Mouse (Mus musculus): ENCODE results near the gene Fam107a. TPM values are rescaled to one million over a fixed set of nuclear protein-coding genes. Genes with fewer than 3 reads are reported as not detected.

Gene Fam107a
- polyA plus RNA-seq, 1 experiment from 2014 or later, result 0.45 TPM

- ATAC-seq (replicated peaks; ENCODE audit: extremely low read depth, insufficient read depth, low FRiP score), result no peak
- no peaks in the 10 kb centered on the region for H3K9me3 ChIP-seq (replicated peaks; ENCODE audit: control insufficient read depth, low read length)
Measured at GRCm38 (mm10) chr14:8327371-8327770, 9.5 kb upstream of the Fam107a start.

GRCm38 (mm10) chr14:8326961-8327360 lies 9.1 kb upstream of the Fam107a start:
- ATAC-seq (replicated peaks; ENCODE audit: extremely low read depth, insufficient read depth, low FRiP score), result no peak
- Histone ChIP-seq H3K4me2 (ENCODE audit: low read depth, low read length) (no peak overlapping the region), H3K4me3 (ENCODE audit: low read length) (no peak overlapping the region), H3K9me3 (replicated peaks; ENCODE audit: control insufficient read depth, low read length) (no peaks in the 10 kb centered on the region), H3K27me3 (ENCODE audit: control insufficient read depth, insufficient read depth, low read length) (no peaks in the 10 kb centered on the region; the same call in 1 of the 2 replicates), H3K36me3 (ENCODE audit: control insufficient read depth, insufficient read depth) (no peaks in the 10 kb centered on the region), H3K27ac (ENCODE audit: low read length) (no peak overlapping the region), H3K4me1 (ENCODE audit: control insufficient read depth, insufficient read depth, low read length) (peaks cover 18% of the 10 kb centered on the region), H3K9ac (ENCODE audit: low read length) (no peak overlapping the region)

More at GRCm38 (mm10) chr14:8327371-8327770, 9.5 kb upstream of the Fam107a start:
- H3K9ac ChIP-seq (ENCODE audit: low read length), result no peak overlapping the region
- 0 out of 2 replicates have a peak overlapping the region, but pooled peaks have one; percentile 22 for H3K27ac ChIP-seq (ENCODE audit: low read length)
- peaks cover 18% of the 10 kb centered on the region for H3K4me1 ChIP-seq (ENCODE audit: control insufficient read depth, insufficient read depth, low read length)
- no peaks in the 10 kb centered on the region for H3K36me3 ChIP-seq (ENCODE audit: control insufficient read depth, insufficient read depth)
- 47% methylated on average over 1 of the region's 1 CpGs for WGBS
- no peaks in the 10 kb centered on the region; the same call in 1 of the 2 replicates for H3K27me3 ChIP-seq (ENCODE audit: control insufficient read depth, insufficient read depth, low read length)
- no peak overlapping the region for H3K4me3 ChIP-seq (ENCODE audit: low read length)
- H3K4me2 ChIP-seq (ENCODE audit: low read depth, low read length), result no peak overlapping the region

- Histone ChIP-seq H3K9ac (ENCODE audit: low read length) (no peak overlapping the region), H3K27ac (ENCODE audit: low read length) (no peak overlapping the region), H3K4me1 (ENCODE audit: control insufficient read depth, insufficient read depth, low read length) (peaks cover 14% of the 10 kb centered on the region), H3K27me3 (ENCODE audit: control insufficient read depth, insufficient read depth, low read length) (no peaks in the 10 kb centered on the region; the same call in 1 of the 2 replicates), H3K4me3 (ENCODE audit: low read length) (no peak overlapping the region), H3K4me2 (ENCODE audit: low read depth, low read length) (no peak overlapping the region), H3K9me3 (replicated peaks; ENCODE audit: control insufficient read depth, low read length) (no peaks in the 10 kb centered on the region), H3K36me3 (ENCODE audit: control insufficient read depth, insufficient read depth) (no peaks in the 10 kb centered on the region)
- WGBS, result 72% methylated on average over 4 of the region's 4 CpGs
- no peak for ATAC-seq (replicated peaks; ENCODE audit: extremely low read depth, insufficient read depth, low FRiP score)
Measured at GRCm38 (mm10) chr14:8325746-8326145, 7.9 kb upstream of the Fam107a start.

- WGBS, result 81% methylated on average over 3 of the region's 3 CpGs
Measured at GRCm38 (mm10) chr14:8320528-8320927, 2.7 kb upstream of the Fam107a start.

GRCm38 (mm10) chr14:8316366-8317193 lies 1.2 kb downstream of the Fam107a start:
- H3K27me3 ChIP-seq (ENCODE audit: control insufficient read depth, insufficient read depth, low read length), result peaks cover 32% of the 10 kb centered on the region
- peak overlapping the region; percentile 64 for H3K4me2 ChIP-seq (ENCODE audit: low read depth, low read length)
- peaks cover 10% of the 10 kb centered on the region; the same call in 1 of the 2 replicates for H3K4me1 ChIP-seq (ENCODE audit: control insufficient read depth, insufficient read depth, low read length)
- WGBS, result 3% methylated on average over 23 of the region's 23 CpGs
- H3K27ac ChIP-seq (ENCODE audit: low read length), result no peak overlapping the region
- H3K36me3 ChIP-seq (ENCODE audit: control insufficient read depth, insufficient read depth), result no peaks in the 10 kb centered on the region
- ATAC-seq (replicated peaks; ENCODE audit: extremely low read depth, insufficient read depth, low FRiP score), result no peak
- H3K9ac ChIP-seq (ENCODE audit: low read length), result no peak overlapping the region
- H3K4me3 ChIP-seq (ENCODE audit: low read length), result peak overlapping the region; percentile 40
- no peaks in the 10 kb centered on the region for H3K9me3 ChIP-seq (replicated peaks; ENCODE audit: control insufficient read depth, low read length)

More at GRCm38 (mm10) chr14:8320528-8320927, 2.7 kb upstream of the Fam107a start:
- no peaks in the 10 kb centered on the region for H3K9me3 ChIP-seq (replicated peaks; ENCODE audit: control insufficient read depth, low read length)
- ATAC-seq (replicated peaks; ENCODE audit: extremely low read depth, insufficient read depth, low FRiP score), result no peak
- no peak overlapping the region for H3K4me2 ChIP-seq (ENCODE audit: low read depth, low read length)
- no peak overlapping the region for H3K9ac ChIP-seq (ENCODE audit: low read length)
- H3K36me3 ChIP-seq (ENCODE audit: control insufficient read depth, insufficient read depth), result no peaks in the 10 kb centered on the region
- peaks cover 10% of the 10 kb centered on the region; the same call in 1 of the 2 replicates for H3K4me1 ChIP-seq (ENCODE audit: control insufficient read depth, insufficient read depth, low read length)
- no peak overlapping the region for H3K4me3 ChIP-seq (ENCODE audit: low read length)
- peaks cover 25% of the 10 kb centered on the region for H3K27me3 ChIP-seq (ENCODE audit: control insufficient read depth, insufficient read depth, low read length)
- no peak overlapping the region for H3K27ac ChIP-seq (ENCODE audit: low read length)

- Histone ChIP-seq H3K9me3 (replicated peaks; ENCODE audit: control insufficient read depth, low read length) (no peaks in the 10 kb centered on the region), H3K27me3 (ENCODE audit: control insufficient read depth, insufficient read depth, low read length) (peaks cover 32% of the 10 kb centered on the region), H3K27ac (ENCODE audit: low read length) (no peak overlapping the region), H3K4me3 (ENCODE audit: low read length) (no peak overlapping the region), H3K4me1 (ENCODE audit: control insufficient read depth, insufficient read depth, low read length) (peaks cover 10% of the 10 kb centered on the region; the same call in 1 of the 2 replicates), H3K36me3 (ENCODE audit: control insufficient read depth, insufficient read depth) (no peaks in the 10 kb centered on the region), H3K4me2 (ENCODE audit: low read depth, low read length) (no peak overlapping the region), H3K9ac (ENCODE audit: low read length) (no peak overlapping the region)
- WGBS, result 82% methylated on average over 6 of the region's 6 CpGs
- ATAC-seq (replicated peaks; ENCODE audit: extremely low read depth, insufficient read depth, low FRiP score), result no peak
Measured at GRCm38 (mm10) chr14:8315169-8315568, 2.7 kb downstream of the Fam107a start.

- Histone ChIP-seq H3K4me1 (ENCODE audit: control insufficient read depth, insufficient read depth, low read length) (peaks cover 15% of the 10 kb centered on the region), H3K36me3 (ENCODE audit: control insufficient read depth, insufficient read depth) (no peaks in the 10 kb centered on the region), H3K4me2 (ENCODE audit: low read depth, low read length) (no peak overlapping the region), H3K9ac (ENCODE audit: low read length) (no peak overlapping the region), H3K27me3 (ENCODE audit: control insufficient read depth, insufficient read depth, low read length) (peaks cover 32% of the 10 kb centered on the region), H3K9me3 (replicated peaks; ENCODE audit: control insufficient read depth, low read length) (no peaks in the 10 kb centered on the region), H3K4me3 (ENCODE audit: low read length) (no peak overlapping the region), H3K27ac (ENCODE audit: low read length) (no peak overlapping the region)
- ATAC-seq (replicated peaks; ENCODE audit: extremely low read depth, insufficient read depth, low FRiP score), result no peak
- 19% methylated on average over 3 of the region's 3 CpGs for WGBS
Measured at GRCm38 (mm10) chr14:8314536-8314935, 3.3 kb downstream of the Fam107a start.

- Histone ChIP-seq H3K4me3 (ENCODE audit: low read length) (no peak overlapping the region), H3K4me2 (ENCODE audit: low read depth, low read length) (no peak overlapping the region), H3K27ac (ENCODE audit: low read length) (no peak overlapping the region), H3K9ac (ENCODE audit: low read length) (no peak overlapping the region), H3K36me3 (ENCODE audit: control insufficient read depth, insufficient read depth) (no peaks in the 10 kb centered on the region), H3K4me1 (ENCODE audit: control insufficient read depth, insufficient read depth, low read length) (peaks cover 18% of the 10 kb centered on the region), H3K9me3 (replicated peaks; ENCODE audit: control insufficient read depth, low read length) (no peaks in the 10 kb centered on the region), H3K27me3 (ENCODE audit: control insufficient read depth, insufficient read depth, low read length) (peaks cover 32% of the 10 kb centered on the region)
- WGBS, result 39% methylated on average over 7 of the region's 7 CpGs
- no peak for ATAC-seq (replicated peaks; ENCODE audit: extremely low read depth, insufficient read depth, low FRiP score)
Measured at GRCm38 (mm10) chr14:8313877-8314276, 3.9 kb downstream of the Fam107a start.

GRCm38 (mm10) chr14:8309621-8310141 lies 8.1 kb downstream of the Fam107a start:
- ATAC-seq (replicated peaks; ENCODE audit: extremely low read depth, insufficient read depth, low FRiP score), result peak; percentile 59
- H3K4me3 ChIP-seq (ENCODE audit: low read length), result no peak overlapping the region
- peak overlapping the region; percentile 17 for H3K4me2 ChIP-seq (ENCODE audit: low read depth, low read length)
- H3K36me3 ChIP-seq (ENCODE audit: control insufficient read depth, insufficient read depth), result no peaks in the 10 kb centered on the region
- H3K27me3 ChIP-seq (ENCODE audit: control insufficient read depth, insufficient read depth, low read length), result no peaks in the 10 kb centered on the region
- H3K9ac ChIP-seq (ENCODE audit: low read length), result no peak overlapping the region
- H3K9me3 ChIP-seq (replicated peaks; ENCODE audit: control insufficient read depth, low read length), result no peaks in the 10 kb centered on the region
- WGBS, result 17% methylated on average over 9 of the region's 9 CpGs
- H3K4me1 ChIP-seq (ENCODE audit: control insufficient read depth, insufficient read depth, low read length), result peaks cover 8% of the 10 kb centered on the region
- H3K27ac ChIP-seq (ENCODE audit: low read length), result peak overlapping the region; percentile 1; the same call in 1 of the 2 replicates

Measured in heart, embryonic 16.5 days (tissue).